ENCODE assay signal across 9 mouse cellular contexts in the genomic region with DNA sequence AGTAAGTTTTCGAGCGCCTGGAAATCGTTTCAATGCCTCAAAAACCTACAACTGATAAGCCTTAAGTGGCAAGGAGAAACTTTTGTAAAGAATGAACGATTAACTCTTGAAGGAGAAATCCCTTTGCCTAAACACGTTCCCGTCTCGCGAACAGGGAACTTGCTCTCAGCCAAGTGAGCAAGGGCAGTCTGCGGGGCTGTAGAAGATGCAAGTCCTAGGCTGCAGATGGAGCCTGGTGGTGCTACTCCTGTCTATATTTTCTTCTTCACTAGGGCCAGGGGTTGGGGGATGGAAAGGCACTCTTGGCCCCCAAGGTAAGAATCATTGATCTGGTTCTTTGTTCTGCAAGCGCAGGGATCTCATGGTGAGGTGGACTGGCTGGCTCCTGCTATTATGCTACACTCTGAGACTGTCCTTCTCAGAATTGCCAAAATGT.
DNase-seq lines count a peak whose midpoint lies in the region; ATAC-seq and TF ChIP-seq lines count a peak whose summit lies in the region.
"Had no signal": no experiment of that assay in that cellular context is flagged by ENCODE, and none has a peak within 500 bp of the region (broad histone marks: within the 10 kb centered on the region; RNA-seq: fewer than 3 reads in every experiment).

No protein-coding gene starts in this region.

- TF ChIP-seq CTCF in liver, postnatal 0 days (IDR thresholded peaks at IDR 0.05; ENCODE audit: low read depth): no peak

- H3K9ac ChIP-seq in heart, embryonic 11.5 days (ENCODE audit: low read depth, low read length): no peak overlapping the region
- H3K9ac ChIP-seq in liver, embryonic 12.5 days: no peak overlapping the region
- no peak overlapping the region for H3K9ac ChIP-seq in liver, postnatal 0 days (replicated peaks)
- no peak overlapping the region for H3K9ac ChIP-seq in limb, embryonic 11.5 days (ENCODE audit: low read length)
- H3K9ac ChIP-seq: lung, embryonic 14.5 days had no signal

- H3K27me3 ChIP-seq in heart, embryonic 11.5 days (ENCODE audit: control insufficient read depth, insufficient read depth, low read length): peaks cover 68% of the 10 kb centered on the region
- peaks cover 83% of the 10 kb centered on the region for H3K27me3 ChIP-seq in heart, embryonic 10.5 days (ENCODE audit: insufficient read depth, poor library complexity, severe bottlenecking)
- peaks cover 75% of the 10 kb centered on the region for H3K27me3 ChIP-seq in liver, embryonic 12.5 days (replicated peaks)
- peaks cover 64% of the 10 kb centered on the region for H3K27me3 ChIP-seq in liver, postnatal 0 days (ENCODE audit: insufficient read depth, low read length)
- peaks cover 91% of the 10 kb centered on the region for H3K27me3 ChIP-seq in embryonic facial prominence, embryonic 10.5 days (replicated peaks; ENCODE audit: low read depth, poor library complexity, severe bottlenecking)
- H3K27me3 ChIP-seq in limb, embryonic 11.5 days (ENCODE audit: control insufficient read depth, insufficient read depth, low read length): peaks cover 43% of the 10 kb centered on the region

- H3K4me3 ChIP-seq in heart, embryonic 11.5 days (ENCODE audit: low read depth, low read length): no peak overlapping the region
- H3K4me3 ChIP-seq in heart, embryonic 10.5 days: no peak overlapping the region
- no peak overlapping the region for H3K4me3 ChIP-seq in liver, embryonic 12.5 days
- no peak overlapping the region for H3K4me3 ChIP-seq in liver, postnatal 0 days (ENCODE audit: low read depth, low read length)
- H3K4me3 ChIP-seq in embryonic facial prominence, embryonic 10.5 days: no peak overlapping the region
- no peak overlapping the region for H3K4me3 ChIP-seq in limb, embryonic 11.5 days (ENCODE audit: low read depth, low read length)

- H3K4me2 ChIP-seq in heart, embryonic 11.5 days: peak overlapping the region; percentile 99
- H3K4me2 ChIP-seq in liver, embryonic 12.5 days: 0 out of 2 replicates have a peak overlapping the region, but pooled peaks have one; percentile 74
- H3K4me2 ChIP-seq in liver, postnatal 0 days (ENCODE audit: low read depth, low read length): no peak overlapping the region
- no peak overlapping the region for H3K4me2 ChIP-seq in limb, embryonic 11.5 days (ENCODE audit: low read depth, severe bottlenecking)

- H3K9me3 ChIP-seq in heart, embryonic 11.5 days (replicated peaks; ENCODE audit: control insufficient read depth, low read length): no peaks in the 10 kb centered on the region
- no peaks in the 10 kb centered on the region for H3K9me3 ChIP-seq in heart, embryonic 10.5 days
- H3K9me3 ChIP-seq in liver, embryonic 12.5 days (replicated peaks): no peaks in the 10 kb centered on the region
- no peaks in the 10 kb centered on the region for H3K9me3 ChIP-seq in liver, postnatal 0 days (ENCODE audit: low read length)
- H3K9me3 ChIP-seq in embryonic facial prominence, embryonic 10.5 days: no peaks in the 10 kb centered on the region
- no peaks in the 10 kb centered on the region for H3K9me3 ChIP-seq in limb, embryonic 11.5 days (ENCODE audit: control insufficient read depth, low read length)

- peaks cover 8% of the 10 kb centered on the region for H3K4me1 ChIP-seq in heart, embryonic 11.5 days (ENCODE audit: control insufficient read depth, insufficient read depth, low read length)
- H3K4me1 ChIP-seq in heart, embryonic 10.5 days: peaks cover 20% of the 10 kb centered on the region
- H3K4me1 ChIP-seq in liver, embryonic 12.5 days: peaks cover 23% of the 10 kb centered on the region
- H3K4me1 ChIP-seq in liver, postnatal 0 days (ENCODE audit: insufficient read depth): peaks cover 8% of the 10 kb centered on the region
- peaks cover 38% of the 10 kb centered on the region for H3K4me1 ChIP-seq in embryonic facial prominence, embryonic 10.5 days
- H3K4me1 ChIP-seq in limb, embryonic 11.5 days (ENCODE audit: control insufficient read depth, insufficient read depth, low read length): peaks cover 7% of the 10 kb centered on the region

- 3% methylated on average over 10 of the region's 10 CpGs for WGBS in heart, embryonic 11.5 days (ENCODE audit: insufficient replicate concordance)
- 2% methylated on average over 10 of the region's 10 CpGs for WGBS in heart, embryonic 10.5 days
- WGBS in liver, embryonic 12.5 days (ENCODE audit: insufficient replicate concordance): 3% methylated on average over 10 of the region's 10 CpGs
- WGBS in liver, postnatal 0 days (ENCODE audit: insufficient replicate concordance): 5% methylated on average over 10 of the region's 10 CpGs
- 1% methylated on average over 10 of the region's 10 CpGs for WGBS in embryonic facial prominence, embryonic 10.5 days
- WGBS in limb, embryonic 11.5 days: under 1% methylated on average over 10 of the region's 10 CpGs

- ATAC-seq in heart, embryonic 11.5 days (replicated peaks; ENCODE audit: insufficient number of reproducible peaks, low FRiP score, low TSS enrichment): no peak
- ATAC-seq in liver, embryonic 12.5 days: no peak
- no peak for ATAC-seq in liver, postnatal 0 days
- no peak for ATAC-seq in limb, embryonic 11.5 days (ENCODE audit: insufficient number of reproducible peaks, low FRiP score, low TSS enrichment, low read depth)

- TF ChIP-seq EP300 in liver, postnatal 0 days (IDR thresholded peaks at IDR 0.05; ENCODE audit: low read depth): no peak

- H3K36me3 ChIP-seq in heart, embryonic 11.5 days (ENCODE audit: control insufficient read depth, insufficient read depth, low read length): no peaks in the 10 kb centered on the region
- H3K36me3 ChIP-seq in heart, embryonic 10.5 days: no peaks in the 10 kb centered on the region
- no peaks in the 10 kb centered on the region for H3K36me3 ChIP-seq in liver, embryonic 12.5 days
- no peaks in the 10 kb centered on the region for H3K36me3 ChIP-seq in liver, postnatal 0 days (replicated peaks; ENCODE audit: insufficient read depth, low read length)
- no peaks in the 10 kb centered on the region for H3K36me3 ChIP-seq in embryonic facial prominence, embryonic 10.5 days (replicated peaks)
- H3K36me3 ChIP-seq in limb, embryonic 11.5 days (ENCODE audit: control insufficient read depth, insufficient read depth, low read length): no peaks in the 10 kb centered on the region

- H3K27ac ChIP-seq in heart, embryonic 11.5 days (ENCODE audit: low read depth, low read length): no peak overlapping the region
- H3K27ac ChIP-seq in heart, embryonic 10.5 days: no peak overlapping the region
- no peak overlapping the region for H3K27ac ChIP-seq in liver, embryonic 12.5 days
- no peak overlapping the region for H3K27ac ChIP-seq in liver, postnatal 0 days (ENCODE audit: low read depth)
- H3K27ac ChIP-seq in embryonic facial prominence, embryonic 10.5 days (replicated peaks): no peak overlapping the region
- H3K27ac ChIP-seq in limb, embryonic 11.5 days (replicated peaks; ENCODE audit: low read depth, low read length): no peak overlapping the region

- DNase-seq in heart, embryonic 10.5 days (ENCODE audit: low spot score): no peak
- DNase-seq in liver, postnatal 0 days: no peak
- peak; percentile 51 for DNase-seq in embryonic facial prominence, embryonic 10.5 days (ENCODE audit: low spot score)
- peak; percentile 63 for DNase-seq in limb, embryonic 11.5 days (ENCODE audit: low spot score)
- no peak for DNase-seq in frontal cortex, postnatal 25 days (ENCODE audit: low spot score in 2 of 2)
- DNase-seq in layer of hippocampus, adult 18-20 months (ENCODE audit: low spot score in 2 of 2): no peak

Comparison
In these comparisons a context has a peak if more than half of its experiments do, and no peak if none do; other contexts are left out.
1. H3K4me2 ChIP-seq: peak in heart, embryonic 11.5 days (single experiment) and liver, embryonic 12.5 days (single experiment); none in liver, postnatal 0 days (single experiment) and limb, embryonic 11.5 days (single experiment).
2. DNase-seq: peak in embryonic facial prominence, embryonic 10.5 days (single experiment) and limb, embryonic 11.5 days (single experiment); none in heart, embryonic 10.5 days (single experiment), liver, postnatal 0 days (single experiment), frontal cortex, postnatal 25 days (0 of 2) and layer of hippocampus, adult 18-20 months (0 of 2).